9 mouse cellular contexts compared by ENCODE assay signal in genomic region chr7:70633577-70633976, GRCm38 (mm10).
DNase-seq lines count a peak whose midpoint lies in the region; ATAC-seq lines count a peak whose summit lies in the region.
"Had no signal": no experiment of that assay in that cellular context is flagged by ENCODE, and none has a peak within 500 bp of the region (broad histone marks: within the 10 kb centered on the region; RNA-seq: fewer than 3 reads in every experiment).

No protein-coding gene starts in this region.

- no peak for ATAC-seq in cerebellum, adult (ENCODE audit: insufficient number of reproducible peaks, low FRiP score, low TSS enrichment)
- ATAC-seq: CD4-positive, CD25-positive, alpha-beta regulatory T cell, adult 4 months had no signal

- DNase-seq in cerebellum, postnatal 36 days = peak; percentile 43 to 53
- peak; percentile 21 for DNase-seq in ovary, postnatal 14 days (ENCODE audit: low spot score)
- no peak for DNase-seq in ovary, postnatal 10 days (ENCODE audit: low spot score)
- DNase-seq in kidney, adult 9 months = peak; percentile 62
- DNase-seq in right cerebral cortex, postnatal 36 days (ENCODE audit: low spot score in 2 of 2) = peak; percentile 7 to 11
- DNase-seq in gastrocnemius, adult 18-20 months (ENCODE audit: low spot score) = no peak
- DNase-seq in layer of hippocampus, postnatal 25 days (ENCODE audit: extremely low spot score in 1 of 2, low spot score in 1 of 2) = no peak

Comparison
In these comparisons a context has a peak if more than half of its experiments do, and no peak if none do; other contexts are left out.
1. DNase-seq: peak in cerebellum, postnatal 36 days (2 of 2), ovary, postnatal 14 days (single experiment), kidney, adult 9 months (single experiment) and right cerebral cortex, postnatal 36 days (2 of 2); none in ovary, postnatal 10 days (single experiment), gastrocnemius, adult 18-20 months (single experiment) and layer of hippocampus, postnatal 25 days (0 of 2).